Comparison of ENCODE assay signal across 12 mouse cellular contexts in the genomic region with DNA sequence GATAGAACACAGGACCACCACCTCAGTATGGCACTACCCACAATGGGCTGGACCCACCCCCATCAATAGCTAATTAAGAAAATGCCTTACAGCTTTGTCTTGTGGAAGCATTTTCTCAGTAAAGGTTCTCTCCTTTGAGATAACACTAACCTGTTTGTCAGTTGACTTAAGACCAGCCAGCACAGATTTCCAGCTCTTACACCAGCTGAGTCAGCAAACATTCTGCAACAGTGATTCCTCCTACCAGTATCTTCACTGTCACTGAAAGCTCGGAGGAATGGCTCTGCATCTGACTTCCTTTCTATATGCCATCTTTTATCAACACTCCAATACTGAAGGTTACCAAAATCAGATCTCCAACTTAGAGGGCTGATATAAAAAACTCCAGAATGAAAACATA.
"Had no signal": no experiment of that assay in that cellular context is flagged by ENCODE, and none has a peak within 500 bp of the region (broad histone marks: within the 10 kb centered on the region; RNA-seq: fewer than 3 reads in every experiment).

No protein-coding gene starts in this region.

- H3K27ac ChIP-seq: kidney, embryonic 15.5 days; left cerebral cortex, adult 2 months; limb, embryonic 10.5 days; liver, embryonic 15.5 days; midbrain, embryonic 13.5 days; neural tube, embryonic 15.5 days had no signal

- H3K4me1 ChIP-seq: kidney, embryonic 15.5 days; limb, embryonic 10.5 days; liver, embryonic 15.5 days had no signal

- ATAC-seq: lung, postnatal 0 days; midbrain, embryonic 13.5 days had no signal

- H3K4me3 ChIP-seq: kidney, embryonic 15.5 days; left cerebral cortex, adult 2 months; limb, embryonic 10.5 days; liver, embryonic 15.5 days; midbrain, embryonic 13.5 days; myocyte; neural tube, embryonic 15.5 days had no signal

- H3K36me3 ChIP-seq: kidney, embryonic 15.5 days; limb, embryonic 10.5 days; liver, embryonic 15.5 days; midbrain, embryonic 13.5 days; neural tube, embryonic 15.5 days had no signal

- DNase-seq: kidney, adult 2 months; kidney, postnatal 14 days; lung, adult 2 months; lung, postnatal 36 days had no signal

- H3K27me3 ChIP-seq: kidney, embryonic 15.5 days; liver, embryonic 15.5 days; midbrain, embryonic 13.5 days; neural tube, embryonic 15.5 days had no signal
